Mouse (Mus musculus) heart, adult 2 months (tissue): Measurements from ENCODE around the gene 0610012G03Rik. TPM values are rescaled to one million over a fixed set of nuclear protein-coding genes. Genes with fewer than 3 reads are reported as not detected.

Source experiments
- DNase-seq, 2 experiments: peaks; one replicate each; pipeline ENCODE4 v3.0.0; 2021
- H3K27ac ChIP-seq: fragments of 200-600 bp; 2 replicates; pipeline ENCODE4 v1.8.1; 2022
- H3K27me3 ChIP-seq: fragments of 200-500 bp; 2 replicates; pipeline ENCODE4 v1.6.1; 2012; ENCODE audit warnings: mild to moderate bottlenecking, low read length, inconsistent platforms, mixed read lengths; ENCODE audit not compliant: control insufficient read depth, insufficient read depth
- H3K36me3 ChIP-seq: fragments of 200-500 bp; 2 replicates; pipeline ENCODE4 v1.6.1; 2012; ENCODE audit warnings: low read length, inconsistent platforms; ENCODE audit not compliant: control insufficient read depth, insufficient read depth
- H3K4me1 ChIP-seq: fragments of 200-500 bp; 2 replicates; pipeline ENCODE4 v1.6.1; 2011; ENCODE audit warnings: low read length; ENCODE audit not compliant: control insufficient read depth, insufficient read depth
- H3K4me3 ChIP-seq: fragments of 200-600 bp; 2 replicates; pipeline ENCODE4 v1.8.1; 2022
- H3K79me2 ChIP-seq: fragments of 200-500 bp; replicated peaks from 2 replicates; pipeline ENCODE4 v1.6.1; 2012; ENCODE audit warnings: mild to moderate bottlenecking, inconsistent platforms, low read length, moderate library complexity, mixed read lengths; ENCODE audit not compliant: control insufficient read depth, insufficient read depth
- H3K9ac ChIP-seq: fragments of 200-500 bp; 2 replicates; pipeline ENCODE4 v1.6.1; 2012; ENCODE audit warnings: low read depth, mild to moderate bottlenecking, control low read depth, inconsistent platforms, low read length, mixed read lengths
- CTCF ChIP-seq: fragments of 200-600 bp; IDR thresholded peaks from 2 replicates; pipeline ENCODE4 v1.8.1; 2022; ENCODE audit warnings: antibody characterized with exemption, mild to moderate bottlenecking, moderate library complexity
- EP300 ChIP-seq: fragments of 200-500 bp; IDR thresholded peaks from 2 replicates; pipeline ENCODE4 v1.6.1; 2011; ENCODE audit warnings: low read depth, low read length, control low read depth; ENCODE audit not compliant: insufficient read depth
- POLR2A ChIP-seq: fragments of 200-500 bp; IDR thresholded peaks from 2 replicates; pipeline ENCODE4 v1.6.1; 2011; ENCODE audit warnings: mild to moderate bottlenecking, low read depth, low read length, control low read depth; ENCODE audit not compliant: insufficient read depth
- WGBS: fragments of 180-500 bp; shearing (Covaris S2); methylation state at CpG from one replicate; pipeline ENCODE4 v1.1.7; 2018; 5-methylcytosine and 5-hydroxymethylcytosine counted together
- intact Hi-C: fragments of 180-260 bp; cut with DNase I; formaldehyde crosslinking; loops from one replicate; pipeline ENCODE4 v1.15.1; 2025
- polyA plus RNA-seq: library from polyadenylated mRNA; depleted of rRNA; stranded (reverse); fragments of >200 nt; gene quantifications from 2 replicates; pipeline ENCODE4 v1.2.3, GENCODE M21; 2012
- total RNA-seq, 2 experiments: library from RNA; stranded (reverse); gene quantifications; 2 replicates each; pipeline ENCODE4 v1.2.3; 2021

Gene 0610012G03Rik
- total and polyA plus RNA-seq, 3 experiments, result 69.9 to 88.9 (median 75.4) TPM

DNA sequence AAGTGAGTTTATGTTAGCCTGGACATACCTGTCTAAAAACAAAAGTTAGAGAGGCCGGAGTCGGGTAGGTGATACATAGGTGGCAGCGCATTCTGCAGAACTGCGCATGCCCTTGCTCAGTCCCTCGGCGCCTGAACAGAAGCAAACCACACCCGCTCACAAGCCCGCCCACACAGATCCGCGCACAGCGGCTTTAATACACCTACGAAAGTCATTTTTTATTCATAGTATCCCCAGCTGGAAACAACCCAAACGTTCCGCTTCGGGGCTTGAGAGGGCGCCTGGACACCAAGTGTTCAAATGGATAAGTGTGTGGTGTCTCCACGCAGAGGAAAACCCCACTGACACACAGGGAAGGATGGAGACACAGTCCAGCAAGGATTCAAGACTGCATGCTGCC, 17.0 kb downstream of the 0610012G03Rik start:
- 66% methylated on average over 17 of the region's 17 CpGs for WGBS
- Histone ChIP-seq H3K27me3 (peaks cover 4% of the 10 kb centered on the region; the same call in 1 of the 2 replicates), H3K79me2 (no peaks in the 10 kb centered on the region), H3K27ac (no peak overlapping the region), H3K4me1 (no peaks in the 10 kb centered on the region), H3K36me3 (no peaks in the 10 kb centered on the region), H3K4me3 (no peak overlapping the region), H3K9ac (no peak overlapping the region)
- intact Hi-C loops, result no loop called here
- no peak for DNase-seq
- TF ChIP-seq CTCF (no peak), POLR2A (no peak), EP300 (no peak)

DNA sequence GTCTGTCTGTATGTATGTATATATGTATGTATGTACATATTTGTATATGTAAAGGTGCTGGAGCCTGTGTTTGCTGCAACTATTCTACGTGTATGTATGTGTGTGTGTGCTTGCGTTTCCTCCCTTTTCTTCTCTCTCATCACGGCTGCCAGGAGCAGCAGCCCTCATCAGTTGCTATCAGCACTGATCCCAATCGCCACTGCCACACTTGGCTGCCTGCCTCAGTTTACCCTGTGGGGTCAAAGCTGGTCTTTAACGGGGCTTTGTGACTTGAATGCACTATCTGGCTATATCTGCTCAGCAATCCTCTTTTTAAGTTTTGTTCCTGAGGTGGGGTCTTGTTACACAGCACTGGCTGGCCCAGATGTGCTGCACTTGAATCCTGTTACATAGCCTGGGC, 20.9 kb downstream of the 0610012G03Rik start:
- H3K36me3 ChIP-seq, result no peaks in the 10 kb centered on the region
- H3K27me3 ChIP-seq, result no peaks in the 10 kb centered on the region
- 82% methylated on average over 5 of the region's 5 CpGs for WGBS
- H3K27ac ChIP-seq, result no peak overlapping the region
- no peak for DNase-seq
- no peak overlapping the region for H3K9ac ChIP-seq
- H3K4me3 ChIP-seq, result no peak overlapping the region
- H3K4me1 ChIP-seq, result no peaks in the 10 kb centered on the region
- intact Hi-C loops, result no loop called here
- TF ChIP-seq EP300 (no peak), CTCF (no peak), POLR2A (no peak)
- no peaks in the 10 kb centered on the region for H3K79me2 ChIP-seq

DNA sequence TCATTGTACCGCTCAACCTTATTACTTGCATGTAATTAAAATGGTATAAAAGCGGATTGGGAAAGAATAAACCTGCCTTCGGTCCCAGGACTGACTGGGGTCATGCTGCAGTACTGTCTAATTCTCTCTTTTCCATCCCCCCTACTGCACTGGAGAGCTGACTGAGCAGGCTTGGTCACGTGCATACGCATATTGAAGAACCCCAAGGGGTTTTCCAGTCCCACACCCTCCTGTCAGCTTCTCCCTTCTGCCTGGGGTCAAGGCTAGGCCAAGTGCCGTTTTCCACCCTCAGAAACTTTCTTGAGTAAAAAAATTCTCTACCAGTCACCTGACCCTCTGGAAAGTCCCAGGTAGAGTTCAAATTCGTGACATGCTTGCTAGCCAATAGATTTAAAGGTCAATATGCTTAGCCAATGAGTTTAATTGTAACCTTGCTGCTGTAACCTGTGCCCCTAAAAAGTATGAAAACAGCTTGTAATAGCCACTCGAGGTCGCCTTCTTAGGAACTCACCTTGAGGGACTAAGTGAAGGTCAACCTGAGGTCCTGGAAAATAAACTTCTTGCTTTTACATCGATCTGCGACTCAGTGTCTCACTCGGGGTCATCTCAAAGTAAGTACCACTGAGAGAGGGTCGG, 21.6 kb downstream of the 0610012G03Rik start:
- DNase-seq, result no peak
- TF ChIP-seq CTCF (no peak), EP300 (no peak), POLR2A (no peak)

DNA sequence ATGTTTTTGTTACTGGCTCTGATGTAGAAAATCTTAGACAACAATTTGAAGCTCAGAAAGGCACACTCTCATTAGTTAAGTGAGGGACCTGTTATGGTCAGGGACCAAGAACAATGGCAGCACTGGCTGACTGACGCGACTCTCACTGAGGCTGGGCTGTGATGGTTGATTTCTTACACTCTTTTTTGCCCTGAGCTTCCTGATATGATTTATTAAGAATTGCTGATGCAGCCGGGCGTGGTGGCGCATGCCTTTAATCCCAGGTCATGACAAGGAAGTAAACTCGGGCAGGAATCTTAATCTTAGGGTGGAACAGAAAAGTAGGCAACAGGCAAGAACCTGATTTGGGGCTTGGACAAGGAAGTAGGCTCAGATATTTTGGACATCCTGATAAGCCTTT, 22.2 kb downstream of the 0610012G03Rik start:
- Histone ChIP-seq H3K4me3 (no peak overlapping the region), H3K4me1 (no peaks in the 10 kb centered on the region), H3K27me3 (no peaks in the 10 kb centered on the region), H3K9ac (no peak overlapping the region), H3K79me2 (no peaks in the 10 kb centered on the region), H3K27ac (no peak overlapping the region), H3K36me3 (no peaks in the 10 kb centered on the region)
- intact Hi-C loops, result no loop called here
- no peak for DNase-seq
- TF ChIP-seq CTCF (no peak), EP300 (no peak), POLR2A (no peak)
- 79% methylated on average over 6 of the region's 6 CpGs for WGBS

More for the DNA sequence above, 21.6 kb downstream of the 0610012G03Rik start:
- Histone ChIP-seq H3K27ac (no peak overlapping the region), H3K4me1 (no peaks in the 10 kb centered on the region), H3K4me3 (no peak overlapping the region), H3K36me3 (no peaks in the 10 kb centered on the region), H3K27me3 (no peaks in the 10 kb centered on the region), H3K79me2 (no peaks in the 10 kb centered on the region), H3K9ac (no peak overlapping the region)
- intact Hi-C loops, result no loop called here
- WGBS, result 85% methylated on average over 13 of the region's 13 CpGs

DNA sequence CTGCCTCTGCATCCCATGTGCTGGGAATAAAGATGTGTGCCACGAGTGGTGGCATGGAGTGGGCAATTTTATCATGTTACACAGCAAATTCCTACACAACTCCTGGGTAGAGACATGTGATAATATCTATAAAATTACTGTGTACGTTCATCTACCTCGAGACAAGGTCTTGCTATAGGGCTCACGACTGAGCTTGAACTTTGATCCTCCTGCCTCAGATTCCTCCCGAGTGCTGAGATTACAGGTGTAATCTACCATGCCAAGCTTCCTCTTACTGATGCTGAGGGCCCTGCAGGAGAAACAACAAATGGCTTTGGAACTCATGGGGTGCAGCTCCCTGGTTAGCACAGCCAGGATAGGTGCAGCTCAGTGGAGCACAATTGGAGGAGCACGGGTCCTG, 23.9 kb downstream of the 0610012G03Rik start:
- intact Hi-C loops, result no loop called here
- H3K27ac ChIP-seq, result no peak overlapping the region

DNA sequence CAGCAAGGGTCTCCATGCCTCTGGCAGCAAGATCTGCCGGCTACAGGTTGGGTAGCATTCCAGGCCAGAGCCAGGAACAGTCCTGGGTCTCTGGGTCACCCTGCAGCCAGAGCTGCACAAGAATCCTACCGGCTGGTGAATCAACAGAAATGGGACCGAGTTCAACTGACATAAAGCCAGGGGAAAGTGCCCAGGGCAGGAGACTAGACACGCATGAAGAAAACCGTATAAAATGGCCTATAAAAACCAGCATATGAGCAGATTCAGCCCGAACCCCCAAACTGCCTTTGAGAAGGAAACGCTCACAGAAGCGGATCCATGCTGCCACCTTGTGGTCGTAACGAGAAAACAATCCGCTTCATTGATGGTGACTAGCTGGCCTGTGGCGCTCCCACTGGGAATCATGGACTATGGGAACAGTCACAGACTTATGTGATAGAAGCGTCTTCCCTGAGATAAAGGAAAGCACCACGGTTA, 30.0 kb downstream of the 0610012G03Rik start:
- intact Hi-C loops, result loop anchor here (1.0 to 5.0 kb wide), 3 partner anchors 40 to 461 kb away; partner anchors contain the start of gene Meltf
- H3K9ac ChIP-seq, result no peak overlapping the region
- peak; percentile 60 to 73 for DNase-seq
- no peaks in the 10 kb centered on the region for H3K36me3 ChIP-seq
- H3K27ac ChIP-seq, result no peak overlapping the region
- no peaks in the 10 kb centered on the region for H3K27me3 ChIP-seq
- no peak overlapping the region for H3K4me3 ChIP-seq
- no peaks in the 10 kb centered on the region for H3K79me2 ChIP-seq
- H3K4me1 ChIP-seq, result no peaks in the 10 kb centered on the region
- WGBS, result 3% methylated on average over 14 of the region's 14 CpGs
- peak; percentile 67; the same call in 1 of the 2 replicates for TF ChIP-seq EP300
- TF ChIP-seq CTCF, result peak; percentile 97
- TF ChIP-seq POLR2A, result no peak

More for the DNA sequence above, 23.9 kb downstream of the 0610012G03Rik start:
- Histone ChIP-seq H3K36me3 (no peaks in the 10 kb centered on the region), H3K4me3 (no peak overlapping the region), H3K4me1 (no peaks in the 10 kb centered on the region), H3K79me2 (no peaks in the 10 kb centered on the region), H3K27me3 (no peaks in the 10 kb centered on the region), H3K9ac (no peak overlapping the region)
- TF ChIP-seq CTCF, result no peak
- TF ChIP-seq EP300, result no peak
- no peak for TF ChIP-seq POLR2A
- DNase-seq, result no peak
- WGBS, result 83% methylated on average over 6 of the region's 6 CpGs
